Mouse (Mus musculus): Measurements from ENCODE around the gene Dixdc1. TPM values are rescaled to one million over a fixed set of nuclear protein-coding genes. Genes with fewer than 3 reads are reported as not detected.

Gene Dixdc1
- total and polyA plus RNA-seq, 3 experiments = 0.07 TPM; not detected in 2

DNA sequence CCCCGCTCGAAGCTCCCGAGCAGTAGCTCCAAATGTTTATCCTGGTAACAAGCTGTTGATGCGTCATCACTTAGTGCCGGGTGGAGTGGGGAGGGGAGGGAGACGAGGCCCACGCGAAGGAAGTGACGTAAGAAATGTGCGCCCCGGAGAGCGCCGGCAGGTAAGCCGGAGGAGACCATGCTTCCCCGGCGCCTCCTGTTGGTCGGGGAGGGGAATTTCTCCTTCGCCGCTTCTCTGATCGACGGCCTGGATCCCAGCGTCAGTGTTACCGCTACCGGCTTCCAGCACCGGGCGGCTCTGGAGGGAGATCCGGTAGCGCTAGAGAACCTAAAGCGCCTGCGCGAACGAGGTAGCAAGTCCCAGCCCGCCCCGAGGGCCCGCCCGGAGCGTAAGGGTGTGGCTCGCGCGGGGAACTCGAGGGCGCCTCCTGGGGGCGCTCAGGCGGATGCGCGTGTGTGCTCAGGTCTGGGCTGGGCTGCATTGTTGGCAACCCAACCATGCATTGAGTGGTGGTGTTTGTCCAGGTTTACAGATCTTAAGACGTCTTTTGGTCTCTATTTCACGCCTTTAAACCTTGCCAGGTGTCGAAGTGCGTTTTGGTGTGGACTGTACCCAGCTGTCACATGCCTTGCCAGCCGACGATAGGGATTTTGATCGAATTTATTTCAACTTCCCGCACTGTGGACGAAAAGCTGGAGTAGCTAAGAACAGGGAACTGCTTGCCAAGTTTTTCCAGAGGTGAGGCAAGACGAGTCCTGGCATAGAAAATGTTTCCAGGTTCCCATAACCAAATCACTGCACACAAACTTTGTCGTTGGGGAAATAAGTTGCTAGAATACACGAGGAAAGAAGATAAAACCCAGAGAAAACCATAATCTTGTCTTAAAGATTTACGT, 29.0 kb upstream of the Dixdc1 start, which contains the start of gene Fdxacb1:
Gene Fdxacb1 (plus strand): TSS at position 130 of the 896 bp plus-strand sequence.
- H3K36me3 ChIP-seq (ENCODE audit: control insufficient read depth in 1 of 2, insufficient read depth in 2 of 2, low read length in 2 of 2) = peaks cover 0 to 18% of the 10 kb centered on the region in 2 experiments; a peak in 2 of 4 replicates
- H3K9ac ChIP-seq (ENCODE audit: control insufficient read depth, low read depth, low read length, poor library complexity, severe bottlenecking) = peak within 1 kb of the TSS; percentile 98
- peaks cover 7% of the 10 kb centered on the region; the same call in 1 of the 2 replicates for H3K79me2 ChIP-seq (ENCODE audit: control insufficient read depth, insufficient read depth, low read length, poor library complexity)
- peak within 1 kb of the TSS; percentile 95 for H3K27ac ChIP-seq (ENCODE audit: control insufficient read depth, low read depth, low read length)
- H3K27me3 ChIP-seq (ENCODE audit: control insufficient read depth in 1 of 2, insufficient read depth in 2 of 2, low read length in 2 of 2) = no peaks in the 10 kb centered on the region
- peaks cover 0 to 6% of the 10 kb centered on the region in 2 experiments; a peak in 3 of 4 replicates for H3K4me1 ChIP-seq (ENCODE audit: control insufficient read depth in 1 of 2, insufficient read depth in 2 of 2, low read length in 2 of 2)
- DNase-seq (ENCODE audit: low read depth, low spot score) = peak; percentile 97
- no peaks in the 10 kb centered on the region for H3K9me3 ChIP-seq (replicated peaks; ENCODE audit: insufficient read depth, low read length)
- H3K4me3 ChIP-seq (ENCODE audit: control insufficient read depth in 1 of 2, insufficient read depth in 1 of 2, low read depth in 2 of 2, low read length in 2 of 2) = peak within 1 kb of the TSS; percentile 81 to 88
- TF ChIP-seq ETS1 (IDR thresholded peaks at IDR 0.05; ENCODE audit: low read depth, low read length) (peak; percentile 67), JUND (IDR thresholded peaks at IDR 0.05; ENCODE audit: low read depth, low read length) (no peak), ZNF384 (IDR thresholded peaks at IDR 0.05; ENCODE audit: low read depth, low read length) (no peak), MXI1 (IDR thresholded peaks at IDR 0.05; ENCODE audit: low read depth, low read length) (peak; percentile 93), USF1 (IDR thresholded peaks at IDR 0.05; ENCODE audit: low read depth, low read length) (no peak), ELF1 (IDR thresholded peaks at IDR 0.05; ENCODE audit: low read depth, low read length) (peak; percentile 76), GATA1 (IDR thresholded peaks at IDR 0.05; ENCODE audit: low read depth, low read length) (no peak), EP300 (IDR thresholded peaks at IDR 0.05; ENCODE audit: low read depth in 1 of 2, low read length in 2 of 2) (peak in 1 of 2 experiments; percentile 25; a peak in 1 of 4 replicates), KAT2A (conservative IDR thresholded peaks at IDR 0.05; ENCODE audit: low read depth, low read length) (peak; percentile 68), POLR2AphosphoS2 (IDR thresholded peaks at IDR 0.05; ENCODE audit: low read length) (peak; percentile 56; the same call in 1 of the 2 replicates), POLR2A (IDR thresholded peaks at IDR 0.05; ENCODE audit: control insufficient read depth in 1 of 2, insufficient read depth in 1 of 2, low read depth in 1 of 2, low read length in 2 of 2, poor library complexity in 1 of 2) (peak; percentile 28 to 82; a peak in 2 of 4 replicates), ZC3H11A (IDR thresholded peaks at IDR 0.05; ENCODE audit: low read depth, low read length) (peak; percentile 38), RCOR1 (IDR thresholded peaks at IDR 0.05; ENCODE audit: low read depth, low read length) (no peak), ZMIZ1 (IDR thresholded peaks at IDR 0.05; ENCODE audit: low read depth, low read length) (peak; percentile 58; the same call in 1 of the 2 replicates), MYB (IDR thresholded peaks at IDR 0.05; ENCODE audit: low read depth, low read length) (0 out of 2 replicates have a peak, but pooled peaks have one; percentile 34), RAD21 (IDR thresholded peaks at IDR 0.05; ENCODE audit: low read depth, low read length) (no peak; the same call in 1 of the 2 replicates), MAFK (IDR thresholded peaks at IDR 0.05; ENCODE audit: borderline replicate concordance, low read depth, low read length) (no peak), SMC3 (IDR thresholded peaks at IDR 0.05; ENCODE audit: low read depth, low read length) (peak; percentile 44), GABPA (IDR thresholded peaks at IDR 0.05; ENCODE audit: low read depth, low read length) (no peak), TBP (IDR thresholded peaks at IDR 0.05; ENCODE audit: low read depth, low read length) (peak; percentile 66), NELFE (IDR thresholded peaks at IDR 0.05; ENCODE audit: low read depth, low read length) (peak; percentile 69), MEF2A (IDR thresholded peaks at IDR 0.05; ENCODE audit: extremely low read depth, insufficient replicate concordance, low read depth, low read length, poor library complexity, severe bottlenecking) (no peak), ZKSCAN1 (IDR thresholded peaks at IDR 0.05; ENCODE audit: low read depth, low read length) (no peak), USF2 (IDR thresholded peaks at IDR 0.05; ENCODE audit: borderline replicate concordance in 1 of 2, insufficient read depth in 1 of 2, low read depth in 1 of 2, low read length in 2 of 2) (no peak), NRF1 (IDR thresholded peaks at IDR 0.05; ENCODE audit: insufficient read depth, low read depth, low read length, poor library complexity, severe bottlenecking) (peak; percentile 62; the same call in 1 of the 2 replicates), POLR2AphosphoS5 (IDR thresholded peaks at IDR 0.05; ENCODE audit: borderline replicate concordance, low read depth, low read length) (no peak), BHLHE40 (IDR thresholded peaks at IDR 0.05; ENCODE audit: borderline replicate concordance, low read depth, low read length) (no peak), E2F4 (IDR thresholded peaks at IDR 0.05; ENCODE audit: borderline replicate concordance, low read depth, low read length) (peak; percentile 38; the same call in 1 of the 2 replicates), MAZ (IDR thresholded peaks at IDR 0.05; ENCODE audit: low read depth, low read length) (peak; percentile 100), CHD1 (IDR thresholded peaks at IDR 0.05; ENCODE audit: low read depth, low read length) (no peak), SIN3A (IDR thresholded peaks at IDR 0.05; ENCODE audit: low read length) (peak; percentile 99), CHD2 (IDR thresholded peaks at IDR 0.05; ENCODE audit: low read length) (no peak), TCF12 (IDR thresholded peaks at IDR 0.05; ENCODE audit: low read depth, low read length) (peak; percentile 18; the same call in 1 of the 2 replicates), CTCF (IDR thresholded peaks at IDR 0.05 in 2 of 3, conservative IDR thresholded peaks at IDR 0.05 in 1 of 3; ENCODE audit: control insufficient read depth in 1 of 3, insufficient read depth in 1 of 3, low read depth in 2 of 3, low read length in 3 of 3, poor library complexity in 1 of 3, severe bottlenecking in 1 of 3) (peak; percentile 66 to 80 (median 75))
